Mouse (Mus musculus): ENCODE data around the gene Eef2kmt.

- TF ChIP-seq POLR2A (IDR thresholded peaks at IDR 0.05; ENCODE audit: insufficient read depth, low read depth, low read length) (no peak), CTCF (IDR thresholded peaks at IDR 0.05; ENCODE audit: insufficient read depth, low read depth, low read length) (no peak)
These were observed 33.6 kb downstream of the Eef2kmt start, which contains the start of gene AU021092 for GRCm38 (mm10) chr16:5222140-5222539.

Data from olfactory bulb, adult 2 months (tissue).